Mouse (Mus musculus): ENCODE data around the gene Ncoa1.

GRCm38 (mm10) chr12:4342087-4342486 is 134.9 kb downstream of the Ncoa1 start:
- TF ChIP-seq CTCF (IDR thresholded peaks at IDR 0.05; ENCODE audit: low read depth, low read length), result no peak
- no peak for TF ChIP-seq POLR2AphosphoS5 (IDR thresholded peaks at IDR 0.05; ENCODE audit: insufficient replicate concordance, low read depth, low read length)
- TF ChIP-seq GATA2 (IDR thresholded peaks at IDR 0.05; ENCODE audit: borderline replicate concordance, low read depth, low read length), result no peak
- TF ChIP-seq TAL1 (conservative IDR thresholded peaks at IDR 0.05; ENCODE audit: low read depth, low read length), result no peak

All from G1E (cell line).